Mouse (Mus musculus) kidney, adult 10 weeks (tissue): Measurements from ENCODE around the gene Pih1d1. TPM values are rescaled to one million over a fixed set of nuclear protein-coding genes. Genes with fewer than 3 reads are reported as not detected.

Source experiments
- polyA plus RNA-seq: library from polyadenylated mRNA; stranded (reverse); fragments of 350-450 nt; fragmentation: Illumina TruSeq; extraction: RNeasy Lipid Tissue Mini Kit (QIAGEN cat#74804); gene quantifications from one replicate; pipeline ENCODE4 v1.2.3, GENCODE M21; 2014; ENCODE audit warnings: low read depth, low replicate concordance

The Pih1d1 gene
- polyA plus RNA-seq, result not detected

DNA sequence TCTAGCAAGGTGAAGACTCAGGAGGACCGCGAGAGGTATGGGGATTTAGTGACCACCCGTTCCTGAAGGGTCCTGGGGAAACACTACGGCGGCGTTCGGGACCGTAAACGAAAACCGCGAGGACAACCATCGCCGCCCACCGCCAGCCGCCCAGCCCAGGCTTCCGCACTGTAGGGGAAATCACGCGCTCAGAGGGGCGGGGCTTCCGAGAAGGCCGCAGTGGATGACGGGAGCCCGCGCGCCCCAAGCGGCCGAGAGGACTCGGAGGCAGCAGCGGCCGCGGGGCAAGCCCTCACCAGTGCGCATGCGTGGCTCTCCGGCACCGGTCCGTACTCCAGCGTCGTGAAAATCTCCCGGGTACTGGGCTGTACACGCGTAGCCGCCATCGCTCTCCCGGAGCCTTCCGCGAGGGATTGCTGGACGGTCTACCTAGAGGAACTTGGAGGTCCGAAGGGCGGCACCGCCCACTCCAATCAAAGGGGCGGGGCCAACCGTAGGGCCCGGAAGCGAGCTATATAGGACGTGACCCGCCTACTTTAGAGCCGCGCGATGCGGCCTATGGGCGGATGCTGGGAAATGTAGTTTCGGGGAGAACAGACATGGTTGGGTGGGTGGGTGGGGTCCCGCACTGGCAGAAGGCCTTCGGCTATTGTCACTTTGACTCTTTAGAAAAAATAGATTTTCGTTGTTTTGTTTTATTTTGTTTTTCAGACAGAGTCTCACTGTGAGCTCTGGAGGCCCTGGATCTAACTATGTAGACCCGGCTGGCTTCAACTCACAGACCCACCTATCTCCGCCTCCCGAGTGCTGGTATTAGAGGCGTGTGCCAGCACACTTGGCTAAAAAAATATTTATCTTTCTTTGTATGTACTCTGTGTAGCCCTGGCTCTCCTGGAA, at the start of gene Pih1d1, which contains the start of gene Aldh16a1:
Gene Pih1d1, plus strand, starts transcription at position 208 of the 897 bp plus-strand sequence.
Gene Aldh16a1, minus strand, starts transcription at position 489 of the 897 bp plus-strand sequence.

DNA sequence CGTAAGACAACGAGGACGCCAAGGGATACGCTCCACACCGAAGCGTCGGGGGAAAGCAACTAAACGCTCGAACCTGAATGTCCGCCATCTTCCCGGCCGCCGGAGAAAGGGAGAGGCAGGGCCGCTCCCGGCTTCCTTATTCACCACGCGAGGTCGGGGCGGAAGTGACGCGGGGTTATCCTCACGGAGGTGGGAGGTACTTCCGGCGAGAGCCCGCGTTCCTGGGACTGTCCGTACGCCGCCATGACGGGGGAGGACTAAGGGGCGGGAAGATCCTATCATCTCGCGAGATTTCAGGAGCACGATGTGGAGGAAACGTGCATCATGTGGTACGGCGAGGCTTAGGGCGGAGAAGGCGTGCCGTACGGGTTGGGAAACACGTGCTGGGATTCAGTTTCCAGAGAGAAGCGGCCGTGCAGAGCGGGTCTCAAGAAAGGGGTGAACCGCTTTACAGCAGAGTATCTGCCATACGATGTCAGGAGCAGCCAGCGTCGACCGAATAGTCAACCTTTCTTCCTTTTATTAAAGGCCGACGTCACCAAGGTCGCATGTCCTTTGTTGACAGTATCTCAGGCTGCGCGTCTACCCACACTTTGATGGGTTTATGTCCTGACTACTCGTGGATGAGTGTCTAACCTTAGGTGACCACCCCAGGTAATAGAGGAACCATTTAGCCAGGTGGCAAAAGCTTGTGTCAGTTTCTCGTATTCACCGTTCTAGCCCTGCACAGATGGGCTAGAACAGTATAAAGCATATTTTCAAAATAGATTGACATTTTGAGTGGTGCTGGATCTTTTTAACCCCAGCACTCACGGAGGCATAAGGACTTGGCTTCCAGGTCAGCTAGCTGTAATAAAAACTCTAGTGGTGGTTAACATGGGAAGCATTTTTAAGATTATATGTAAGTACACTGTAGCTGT, 29.6 kb upstream of the Pih1d1 start, which contains the start of gene Rps11:
Gene Rps11, minus strand, starts transcription at position 216 of the 920 bp plus-strand sequence.

DNA sequence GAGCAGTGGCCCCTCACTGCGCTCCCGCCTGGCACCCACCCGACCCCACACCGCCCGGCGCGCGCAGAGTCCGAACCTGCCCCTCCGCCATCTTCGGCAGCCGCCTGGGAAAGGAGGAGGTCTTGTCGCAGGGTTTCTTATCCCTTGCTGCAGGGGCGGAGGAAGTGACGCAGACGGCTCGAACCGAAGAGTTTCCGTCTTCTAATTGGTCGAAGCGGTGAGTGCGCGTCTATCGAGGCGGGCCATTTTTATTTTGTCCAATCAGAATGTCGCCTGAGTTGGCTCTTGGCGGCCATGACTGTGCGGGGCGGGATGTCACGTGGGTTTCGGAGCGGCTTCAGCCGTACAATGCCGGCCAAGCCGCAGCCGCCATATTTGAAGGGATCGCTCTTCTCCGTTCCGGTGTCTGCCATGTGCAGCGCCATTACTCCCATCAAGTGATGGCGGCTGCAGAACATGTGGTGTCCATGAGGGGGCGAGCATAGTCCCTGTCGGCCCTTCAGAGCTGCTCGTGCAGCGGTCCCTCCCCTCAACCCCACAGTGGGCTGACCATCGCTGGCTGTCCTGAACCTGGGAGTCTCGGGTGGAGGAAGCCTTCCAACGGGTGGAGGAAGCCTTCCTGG, 25.4 kb upstream of the Pih1d1 start, which contains the start of gene Rpl13a:
Gene Rpl13a, minus strand, starts transcription at position 138 of the 623 bp plus-strand sequence.

DNA sequence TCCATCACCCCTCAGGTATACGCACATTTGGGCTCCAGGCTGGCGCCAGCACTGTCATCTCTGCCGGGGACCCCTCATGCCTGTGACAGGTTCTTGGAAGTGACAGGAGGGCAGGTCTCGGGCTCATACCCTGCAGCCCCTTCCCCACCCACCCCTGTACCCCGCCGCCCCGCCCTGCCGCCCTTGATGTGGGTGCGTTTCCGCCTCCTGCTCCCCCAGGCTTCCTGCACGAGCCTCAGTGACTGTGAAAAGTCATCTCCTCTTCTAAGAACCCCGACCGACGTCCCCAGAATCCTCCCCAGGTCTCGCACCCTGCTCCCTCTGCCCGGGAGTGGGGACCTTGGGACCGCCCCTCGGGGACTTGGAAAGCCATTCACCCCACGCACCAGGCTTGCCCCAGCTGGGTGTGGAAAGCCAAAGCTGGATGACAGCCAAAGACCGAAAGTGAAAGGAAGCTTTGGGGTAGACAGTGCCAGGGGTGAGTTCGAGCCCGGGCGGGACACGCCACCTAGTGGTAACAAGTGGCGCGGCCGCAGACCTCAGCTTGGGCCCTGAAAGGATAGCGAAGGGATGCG, 18.0 kb upstream of the Pih1d1 start, which contains the start of the genes Gm45713 and Flt3l:
Gene Gm45713, minus strand, starts transcription at position 239 of the 575 bp plus-strand sequence.
Gene Flt3l, minus strand, starts transcription at position 440 of the 575 bp plus-strand sequence.

DNA sequence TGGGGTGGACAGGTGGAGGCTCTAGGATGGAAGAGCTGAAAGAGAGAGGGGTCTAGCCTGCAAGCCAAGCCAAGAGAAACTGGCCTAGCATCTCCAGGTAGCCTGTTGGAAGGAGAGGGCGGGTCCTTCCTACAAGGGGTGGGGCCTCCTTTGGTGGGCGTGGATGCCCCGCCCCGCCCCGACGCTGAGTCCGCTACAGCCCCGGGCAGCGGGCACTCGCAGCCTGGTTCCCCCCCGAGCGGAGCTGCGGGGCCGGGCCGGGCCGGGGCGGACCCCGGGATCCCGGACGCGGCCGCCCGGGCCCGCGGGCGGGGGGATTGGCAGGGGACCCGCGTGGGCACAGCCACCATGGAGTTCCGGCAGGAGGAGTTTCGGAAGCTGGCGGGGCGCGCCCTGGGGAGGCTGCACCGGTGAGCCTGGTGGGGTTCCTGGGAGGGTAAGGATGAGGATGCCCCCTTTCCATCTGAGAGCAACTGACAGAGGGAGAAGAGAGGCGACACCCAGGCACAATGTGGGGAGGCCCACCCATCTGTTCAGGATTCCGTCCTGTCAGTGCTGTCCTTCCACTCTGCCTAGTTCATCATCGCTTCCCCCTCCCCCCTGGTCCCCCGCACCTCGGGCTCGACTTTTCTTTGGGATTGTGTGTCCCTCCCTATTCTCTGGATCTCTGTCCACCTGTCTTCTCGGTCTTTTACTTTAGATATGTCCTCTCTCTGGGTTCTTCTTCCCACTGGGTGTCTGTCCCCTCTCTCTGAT, 9.8 kb downstream of the Pih1d1 start, which contains the start of gene Slc17a7:
Gene Slc17a7, plus strand, starts transcription at position 215 of the 756 bp plus-strand sequence.

DNA sequence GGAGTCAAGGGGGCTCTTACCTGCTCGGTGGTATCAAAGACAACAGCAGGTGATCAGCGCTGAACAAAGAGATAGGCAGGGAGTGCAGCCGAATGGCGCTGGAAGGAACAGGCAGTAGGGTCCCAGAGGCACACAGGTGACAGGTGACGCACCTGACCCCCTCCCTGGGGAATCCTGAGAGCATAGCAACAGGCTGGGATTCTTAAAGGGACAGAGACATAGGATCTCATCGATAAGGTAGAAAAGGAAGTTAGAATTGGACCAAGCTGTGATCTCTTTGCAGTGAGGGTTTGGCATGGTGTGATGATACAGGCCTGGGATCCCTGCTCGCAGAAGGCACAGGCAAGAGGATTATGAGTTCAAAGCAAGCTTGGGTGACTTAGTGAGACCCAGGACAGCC, 25.4 kb downstream of the Pih1d1 start, which contains the start of gene Gfy:
Gene Gfy, minus strand, starts transcription at position 101 of the 400 bp plus-strand sequence.

DNA sequence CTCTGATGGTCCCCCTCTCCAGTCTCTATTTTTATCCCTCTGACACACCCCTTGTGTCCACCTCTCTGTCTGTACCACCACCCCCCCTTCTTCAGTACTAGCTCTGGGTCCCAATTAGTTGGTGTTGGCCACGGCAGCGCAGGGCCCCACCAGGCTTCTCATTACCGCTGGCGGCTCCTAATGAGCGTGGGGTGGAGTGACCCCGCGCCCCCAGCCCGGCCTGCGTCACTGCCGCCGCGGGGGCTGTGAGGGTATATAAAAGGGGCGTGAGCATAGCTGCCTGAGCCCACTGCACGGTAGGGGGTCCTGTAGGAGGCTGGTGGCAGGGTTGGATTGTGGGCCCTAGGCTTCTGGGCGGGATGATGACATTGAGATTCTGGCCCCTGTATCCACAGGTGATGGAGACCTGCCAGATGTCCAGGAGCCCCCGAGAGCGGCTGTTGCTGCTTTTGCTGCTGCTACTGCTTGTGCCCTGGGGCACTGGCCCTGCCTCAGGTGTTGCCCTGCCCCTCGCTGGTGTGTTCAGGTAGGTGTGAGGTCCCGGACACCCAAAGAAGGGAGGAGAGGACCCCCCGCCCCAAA, 26.9 kb downstream of the Pih1d1 start, which contains the start of gene Pth2:
Gene Pth2, plus strand, starts transcription at position 100 of the 582 bp plus-strand sequence.

DNA sequence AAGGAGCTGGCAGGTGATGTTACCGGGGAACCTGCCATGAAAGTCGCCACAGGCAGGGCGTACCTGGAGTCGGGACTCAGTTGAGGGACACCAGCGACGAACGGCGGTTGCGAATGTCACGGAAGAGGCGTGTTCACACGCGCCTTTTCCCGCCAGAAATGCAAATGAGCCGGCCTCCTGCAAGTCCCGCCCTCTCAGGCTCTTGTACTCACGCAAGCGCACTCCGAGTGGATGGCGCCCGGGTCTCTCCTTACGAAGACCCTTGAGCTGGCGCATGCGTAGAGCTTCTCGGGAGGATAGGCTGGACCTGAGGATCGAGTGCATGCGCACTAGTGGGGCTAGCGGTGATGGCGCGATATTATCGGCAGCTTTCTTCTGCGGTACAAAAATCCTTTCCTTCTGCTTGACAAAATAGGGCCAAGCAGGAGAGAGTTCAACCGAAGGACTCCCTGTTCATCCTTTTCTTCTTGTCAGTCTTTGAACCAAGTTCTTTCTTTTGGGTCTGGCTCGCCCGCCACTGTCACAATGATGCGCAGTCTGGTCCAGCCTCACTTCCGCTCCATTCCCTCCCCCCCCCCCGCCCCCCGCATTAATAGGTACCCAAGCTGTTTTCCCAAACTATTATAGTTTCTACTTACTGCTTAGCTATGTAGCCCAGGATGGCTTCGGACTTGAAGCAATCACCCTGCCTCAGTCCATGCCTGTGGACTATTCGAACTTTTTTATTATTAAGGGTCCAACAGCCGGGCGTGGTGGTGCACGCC, 50.5 kb downstream of the Pih1d1 start, which contains the start of gene Ccdc155:
Gene Ccdc155, minus strand, starts transcription at position 513 of the 764 bp plus-strand sequence.

Other genes starting within 250 kb of the Pih1d1 start
- gene Ap2a1, start 224.8 kb upstream of the Pih1d1 start, polyA plus RNA-seq, result 25.2 TPM
- not detected for gene Tsks, start 211.1 kb upstream of the Pih1d1 start, polyA plus RNA-seq
- not detected for gene Cpt1c, start 179.5 kb upstream of the Pih1d1 start, polyA plus RNA-seq
- gene Prmt1, start 167.7 kb upstream of the Pih1d1 start, polyA plus RNA-seq, result 5.7 TPM
- gene Irf3, start 156.7 kb upstream of the Pih1d1 start, polyA plus RNA-seq, result 12.8 TPM
- gene Bcl2l12, start 155.6 kb upstream of the Pih1d1 start, polyA plus RNA-seq, result not detected
- 2.1 TPM for gene Scaf1, start 137.9 kb upstream of the Pih1d1 start, polyA plus RNA-seq
- 2.3 TPM for gene Rras, start 136.3 kb upstream of the Pih1d1 start, polyA plus RNA-seq
- 0.12 TPM for gene Prr12, start 101.4 kb upstream of the Pih1d1 start, polyA plus RNA-seq
- gene Nosip, start 91.9 kb upstream of the Pih1d1 start, polyA plus RNA-seq, result 4.2 TPM
- 1.7 TPM for gene Prrg2, start 91.6 kb upstream of the Pih1d1 start, polyA plus RNA-seq
- not detected for gene Rcn3, start 62.1 kb upstream of the Pih1d1 start, polyA plus RNA-seq
- gene Fcgrt, start 50.5 kb upstream of the Pih1d1 start, polyA plus RNA-seq, result 17.1 TPM
- 257 TPM for gene Rps11, start 29.9 kb upstream of the Pih1d1 start, polyA plus RNA-seq
- 320 TPM for gene Rpl13a, start 25.5 kb upstream of the Pih1d1 start, polyA plus RNA-seq
- gene Gm45713, start 18.1 kb upstream of the Pih1d1 start, polyA plus RNA-seq, result not detected
- 6.0 TPM for gene Flt3l, start 17.9 kb upstream of the Pih1d1 start, polyA plus RNA-seq
- 2.0 TPM for gene Aldh16a1, start 281 bp downstream of the Pih1d1 start, polyA plus RNA-seq
- gene Slc17a7, start 9.6 kb downstream of the Pih1d1 start, polyA plus RNA-seq, result not detected
- not detected for gene Gfy, start 25.3 kb downstream of the Pih1d1 start, polyA plus RNA-seq
- gene Pth2, start 26.7 kb downstream of the Pih1d1 start, polyA plus RNA-seq, result not detected
- not detected for gene Ccdc155, start 50.6 kb downstream of the Pih1d1 start, polyA plus RNA-seq
- not detected for gene Dkkl1, start 57.8 kb downstream of the Pih1d1 start, polyA plus RNA-seq
- 0.44 TPM for gene Tead2, start 61.5 kb downstream of the Pih1d1 start, polyA plus RNA-seq
- gene Cd37, start 84.8 kb downstream of the Pih1d1 start, polyA plus RNA-seq, result not detected
- not detected for gene Slc6a16, start 86.8 kb downstream of the Pih1d1 start, polyA plus RNA-seq
- not detected for gene Slc6a21, start 123.2 kb downstream of the Pih1d1 start, polyA plus RNA-seq
- gene Trpm4, start 179.5 kb downstream of the Pih1d1 start, polyA plus RNA-seq, result 0.24 TPM
- gene Hrc, start 181.0 kb downstream of the Pih1d1 start, polyA plus RNA-seq, result not detected
- not detected for gene Ppfia3, start 212.7 kb downstream of the Pih1d1 start, polyA plus RNA-seq
- gene Lin7b, start 216.3 kb downstream of the Pih1d1 start, polyA plus RNA-seq, result not detected
- gene Snrnp70, start 241.4 kb downstream of the Pih1d1 start, polyA plus RNA-seq, result 40.0 TPM